Mouse (Mus musculus): Measurements from ENCODE around the gene Smurf1. TPM values are rescaled to one million over a fixed set of nuclear protein-coding genes. Genes with fewer than 3 reads are reported as not detected.

Gene Smurf1
- polyA plus RNA-seq, 1 experiment from 2014 or later = 20.2 TPM

- Histone ChIP-seq H3K4me2 (no peak overlapping the region), H3K27me3 (no peaks in the 10 kb centered on the region), H3K4me3 (no peak overlapping the region), H3K9ac (no peak overlapping the region), H3K4me1 (peaks cover 55% of the 10 kb centered on the region), H3K9me3 (no peaks in the 10 kb centered on the region), H3K27ac (no peak overlapping the region), H3K36me3 (no peaks in the 10 kb centered on the region)
- 81% methylated on average over 5 of the region's 5 CpGs for WGBS
- ATAC-seq (ENCODE audit: borderline replicate concordance, extremely low read depth, low FRiP score, low TSS enrichment) = no peak
Observed at GRCm38 (mm10) chr5:144913361-144913760, 52.3 kb downstream of the Smurf1 start.

DNA sequence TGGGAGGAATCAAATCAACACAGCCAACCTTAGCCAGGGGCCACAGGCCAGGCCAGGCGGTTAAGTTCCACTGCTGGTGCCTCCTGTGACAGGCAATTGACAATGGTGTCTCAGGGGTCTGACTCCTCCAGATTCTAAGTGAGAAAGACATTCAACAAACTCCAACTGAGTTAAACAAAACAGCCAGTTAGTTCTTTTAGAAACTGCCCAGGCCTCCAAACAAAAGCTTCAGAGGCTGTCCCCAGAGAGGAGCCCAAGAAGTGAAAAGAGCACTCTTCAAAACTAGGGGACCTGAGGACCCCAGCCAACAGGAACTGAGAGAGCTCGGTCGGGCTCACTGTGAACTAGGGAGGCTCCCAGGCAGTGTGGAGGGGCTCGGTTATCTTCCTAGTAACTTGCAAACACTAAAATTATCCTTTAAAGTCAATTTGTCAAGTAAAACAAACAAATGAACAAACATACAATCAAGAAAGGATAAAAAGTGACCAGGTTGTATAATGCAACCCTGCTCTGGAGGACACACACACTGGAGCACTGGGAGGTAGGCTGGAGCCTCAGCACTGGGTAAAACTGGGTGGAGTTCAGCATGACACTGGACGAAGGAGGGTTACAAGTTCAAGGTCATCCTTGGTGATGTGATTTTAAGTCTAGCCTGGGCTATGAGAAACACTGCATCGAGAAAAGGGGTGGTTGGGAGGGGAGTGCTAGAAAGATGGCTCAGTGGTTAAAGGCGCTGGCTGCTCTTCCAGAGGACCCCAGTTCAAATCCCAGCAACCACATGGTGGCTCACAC lies 52.9 kb downstream of the Smurf1 start:
- Histone ChIP-seq H3K4me3 (no peak overlapping the region), H3K36me3 (no peaks in the 10 kb centered on the region), H3K27ac (no peak overlapping the region), H3K4me2 (no peak overlapping the region), H3K27me3 (no peaks in the 10 kb centered on the region), H3K9ac (no peak overlapping the region), H3K4me1 (peaks cover 50% of the 10 kb centered on the region), H3K9me3 (no peaks in the 10 kb centered on the region)
- 58% methylated on average over 7 of the region's 7 CpGs for WGBS
- ATAC-seq (ENCODE audit: borderline replicate concordance, extremely low read depth, low FRiP score, low TSS enrichment) = no peak

DNA sequence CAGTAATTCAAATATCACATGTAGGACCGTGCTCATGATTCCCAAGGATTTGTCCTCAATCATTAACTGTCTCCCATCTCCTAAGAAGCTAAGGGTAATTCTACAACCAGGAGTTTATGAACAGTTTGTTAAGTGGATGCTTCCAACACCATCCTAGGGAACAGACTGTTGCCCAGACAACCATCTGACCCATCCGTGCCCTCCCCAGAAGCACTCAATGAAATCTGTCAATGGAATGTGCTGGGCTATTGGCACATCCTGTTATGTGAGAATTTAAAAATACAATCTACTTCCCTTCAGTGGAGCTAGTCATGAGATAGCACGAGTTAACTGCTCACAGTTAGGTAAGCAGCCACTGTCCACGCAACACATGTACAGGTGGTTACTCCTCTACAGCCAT lies 56.1 kb downstream of the Smurf1 start:
- Histone ChIP-seq H3K9ac (no peak overlapping the region), H3K27me3 (no peaks in the 10 kb centered on the region), H3K9me3 (no peaks in the 10 kb centered on the region), H3K27ac (no peak overlapping the region), H3K36me3 (no peaks in the 10 kb centered on the region), H3K4me2 (no peak overlapping the region), H3K4me1 (peaks cover 23% of the 10 kb centered on the region), H3K4me3 (no peak overlapping the region)
- 60% methylated on average over 4 of the region's 4 CpGs for WGBS
- no peak for ATAC-seq (ENCODE audit: borderline replicate concordance, extremely low read depth, low FRiP score, low TSS enrichment)

GRCm38 (mm10) chr5:144907591-144907990 lies 58.1 kb downstream of the Smurf1 start:
- Histone ChIP-seq H3K4me3 (no peak overlapping the region), H3K9ac (no peak overlapping the region), H3K36me3 (no peaks in the 10 kb centered on the region), H3K4me2 (no peak overlapping the region), H3K27ac (no peak overlapping the region), H3K27me3 (no peaks in the 10 kb centered on the region), H3K9me3 (no peaks in the 10 kb centered on the region), H3K4me1 (peaks cover 17% of the 10 kb centered on the region; the same call in 1 of the 2 replicates)
- no peak for ATAC-seq (ENCODE audit: borderline replicate concordance, extremely low read depth, low FRiP score, low TSS enrichment)
- 56% methylated on average over 2 of the region's 2 CpGs for WGBS

- no peaks in the 10 kb centered on the region for H3K27me3 ChIP-seq
- 62% methylated on average over 12 of the region's 12 CpGs for WGBS
- H3K9ac ChIP-seq = no peak overlapping the region
- no peaks in the 10 kb centered on the region for H3K9me3 ChIP-seq
- ATAC-seq (ENCODE audit: borderline replicate concordance, extremely low read depth, low FRiP score, low TSS enrichment) = no peak
- H3K4me1 ChIP-seq = peaks cover under 1% of the 10 kb centered on the region; the same call in 1 of the 2 replicates
- H3K4me3 ChIP-seq = no peak overlapping the region
- H3K27ac ChIP-seq = no peak overlapping the region
- H3K36me3 ChIP-seq = peaks cover 12% of the 10 kb centered on the region
- no peak overlapping the region for H3K4me2 ChIP-seq
Observed at GRCm38 (mm10) chr5:144904356-144905134, 61.1 kb downstream of the Smurf1 start.

DNA sequence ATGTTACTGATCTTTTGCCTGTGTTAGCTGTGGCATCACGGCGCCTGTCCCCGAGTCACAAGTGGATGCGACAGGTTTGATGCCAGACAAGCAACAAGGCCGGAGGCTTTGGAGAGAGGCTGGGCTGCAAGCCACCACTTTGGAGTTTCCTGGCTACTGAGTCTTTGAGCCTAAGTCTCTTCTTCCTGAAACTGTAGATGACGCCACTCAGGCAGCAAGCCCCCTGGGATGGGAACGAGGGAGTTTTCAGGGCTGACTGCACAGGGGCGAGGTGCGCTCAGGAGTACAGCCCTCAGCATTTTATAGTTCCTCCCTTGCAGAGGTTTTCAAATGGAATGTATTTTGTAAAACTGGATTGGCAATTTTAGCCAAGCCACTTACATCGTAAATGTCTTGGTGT lies 63.9 kb downstream of the Smurf1 start:
- H3K27ac ChIP-seq = no peak overlapping the region
- WGBS = 77% methylated on average over 10 of the region's 10 CpGs
- no peak for ATAC-seq (ENCODE audit: borderline replicate concordance, extremely low read depth, low FRiP score, low TSS enrichment)
- H3K4me2 ChIP-seq = no peak overlapping the region
- peaks cover 22% of the 10 kb centered on the region for H3K36me3 ChIP-seq
- no peaks in the 10 kb centered on the region; the same call in 1 of the 2 replicates for H3K4me1 ChIP-seq
- no peaks in the 10 kb centered on the region for H3K27me3 ChIP-seq
- no peak overlapping the region for H3K4me3 ChIP-seq
- no peaks in the 10 kb centered on the region for H3K9me3 ChIP-seq
- no peak overlapping the region for H3K9ac ChIP-seq

- Histone ChIP-seq H3K27ac (no peak overlapping the region), H3K27me3 (no peaks in the 10 kb centered on the region), H3K36me3 (peaks cover 29% of the 10 kb centered on the region), H3K4me3 (no peak overlapping the region), H3K9ac (no peak overlapping the region), H3K9me3 (no peaks in the 10 kb centered on the region), H3K4me2 (no peak overlapping the region), H3K4me1 (no peaks in the 10 kb centered on the region; the same call in 1 of the 2 replicates)
- no peak for ATAC-seq (ENCODE audit: borderline replicate concordance, extremely low read depth, low FRiP score, low TSS enrichment)
- WGBS = 82% methylated on average over 7 of the region's 7 CpGs
Observed at GRCm38 (mm10) chr5:144901035-144901434, 64.6 kb downstream of the Smurf1 start.

DNA sequence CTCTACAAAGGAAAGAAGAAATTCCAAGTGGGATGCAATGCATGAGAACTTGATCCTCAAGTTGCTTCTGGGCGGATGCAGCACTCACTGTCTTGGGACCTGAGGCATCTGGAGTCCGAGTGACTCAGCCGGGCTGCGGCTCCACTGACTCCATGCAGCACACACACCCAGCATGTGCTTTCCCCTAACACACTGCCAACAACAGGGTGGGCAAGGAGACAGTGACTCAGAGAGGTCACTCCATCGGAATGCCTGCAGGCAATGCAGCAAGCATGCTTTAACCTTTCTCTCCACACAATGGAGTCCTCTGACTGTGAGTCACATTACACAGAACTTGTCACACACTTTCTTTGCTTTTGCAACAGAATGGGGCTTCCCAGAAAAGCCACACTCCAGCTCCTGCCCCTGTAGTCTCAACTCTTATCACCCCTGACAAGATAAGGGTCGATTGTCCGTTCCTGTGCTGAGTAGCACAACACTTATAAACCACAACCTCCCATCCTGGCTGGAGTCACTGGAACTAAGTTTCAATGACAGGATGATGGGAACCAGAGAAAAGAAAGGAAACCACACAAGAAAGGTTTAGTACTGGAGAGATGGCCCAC lies 67.1 kb downstream of the Smurf1 start:
- H3K4me1 ChIP-seq = no peaks in the 10 kb centered on the region; the same call in 1 of the 2 replicates
- no peak for ATAC-seq (ENCODE audit: borderline replicate concordance, extremely low read depth, low FRiP score, low TSS enrichment)
- H3K36me3 ChIP-seq = peaks cover 44% of the 10 kb centered on the region
- no peak overlapping the region for H3K9ac ChIP-seq
- no peak overlapping the region for H3K4me2 ChIP-seq
- 41% methylated on average over 7 of the region's 7 CpGs for WGBS
- no peak overlapping the region for H3K4me3 ChIP-seq
- H3K27me3 ChIP-seq = no peaks in the 10 kb centered on the region
- H3K27ac ChIP-seq = no peak overlapping the region
- no peaks in the 10 kb centered on the region for H3K9me3 ChIP-seq

DNA sequence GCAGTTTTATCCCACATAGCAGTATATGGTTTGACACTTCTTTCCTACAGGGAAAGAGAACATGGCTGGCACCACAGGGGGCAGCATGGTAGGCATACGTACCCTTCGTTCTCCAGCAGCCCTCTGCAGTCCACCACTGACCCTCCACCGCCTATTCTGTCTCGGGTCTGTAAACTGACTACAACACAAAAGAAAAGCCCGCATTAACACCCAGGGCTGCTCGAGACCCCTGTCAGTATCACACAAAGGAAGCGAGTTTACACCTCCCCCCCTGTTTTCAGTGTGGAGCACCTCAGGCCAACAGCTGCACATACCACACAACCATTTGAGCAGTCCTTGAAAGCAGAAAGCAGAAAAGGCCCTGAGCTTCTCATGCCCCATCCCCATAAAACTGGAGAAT lies 67.8 kb downstream of the Smurf1 start:
- H3K4me2 ChIP-seq = no peak overlapping the region
- no peak overlapping the region for H3K4me3 ChIP-seq
- WGBS = 71% methylated on average over 7 of the region's 7 CpGs
- no peaks in the 10 kb centered on the region; the same call in 1 of the 2 replicates for H3K4me1 ChIP-seq
- H3K9ac ChIP-seq = no peak overlapping the region
- no peak for ATAC-seq (ENCODE audit: borderline replicate concordance, extremely low read depth, low FRiP score, low TSS enrichment)
- no peaks in the 10 kb centered on the region for H3K27me3 ChIP-seq
- peaks cover 50% of the 10 kb centered on the region for H3K36me3 ChIP-seq
- no peak overlapping the region for H3K27ac ChIP-seq
- H3K9me3 ChIP-seq = no peaks in the 10 kb centered on the region

- Histone ChIP-seq H3K4me2 (no peak overlapping the region), H3K27ac (no peak overlapping the region), H3K27me3 (no peaks in the 10 kb centered on the region), H3K9me3 (no peaks in the 10 kb centered on the region), H3K4me3 (no peak overlapping the region), H3K36me3 (peaks cover 82% of the 10 kb centered on the region), H3K4me1 (no peaks in the 10 kb centered on the region), H3K9ac (no peak overlapping the region)
- no peak for ATAC-seq (ENCODE audit: borderline replicate concordance, extremely low read depth, low FRiP score, low TSS enrichment)
- 86% methylated on average over 11 of the region's 11 CpGs for WGBS
Observed at GRCm38 (mm10) chr5:144891276-144891675, 74.4 kb downstream of the Smurf1 start.

GRCm38 (mm10) chr5:144885968-144886650 lies 79.5 kb downstream of the Smurf1 start:
- H3K9ac ChIP-seq = no peak overlapping the region
- ATAC-seq (ENCODE audit: borderline replicate concordance, extremely low read depth, low FRiP score, low TSS enrichment) = no peak
- no peak overlapping the region for H3K27ac ChIP-seq
- no peaks in the 10 kb centered on the region for H3K27me3 ChIP-seq
- 84% methylated on average over 9 of the region's 9 CpGs for WGBS
- peaks cover 91% of the 10 kb centered on the region for H3K36me3 ChIP-seq
- H3K4me1 ChIP-seq = no peaks in the 10 kb centered on the region
- no peaks in the 10 kb centered on the region for H3K9me3 ChIP-seq
- H3K4me2 ChIP-seq = no peak overlapping the region
- no peak overlapping the region for H3K4me3 ChIP-seq

All from lung, embryonic 15.5 days (tissue).